Mouse (Mus musculus) ES-E14 (cell line): Measurements from ENCODE around the gene Pigm. TPM values are rescaled to one million over a fixed set of nuclear protein-coding genes. Genes with fewer than 3 reads are reported as not detected.

ENCODE experiments used
- DNase-seq: peaks from one replicate; pipeline ENCODE4 v3.0.0-alpha.2; 2013; ENCODE audit warnings: low read depth, low spot score
- H3K27ac ChIP-seq: 2 replicates; pipeline ENCODE4 v1.5.1; 2012; ENCODE audit warnings: low read depth, mild to moderate bottlenecking, low read length, moderate library complexity, mixed read lengths; ENCODE audit not compliant: poor library complexity, insufficient read depth, severe bottlenecking
- H3K36me3 ChIP-seq: 2 replicates; pipeline ENCODE4 v1.6.1; 2012; ENCODE audit warnings: mild to moderate bottlenecking, low read length, moderate library complexity, mixed read lengths; ENCODE audit not compliant: control insufficient read depth, poor library complexity, insufficient read depth, severe bottlenecking
- H3K4me1 ChIP-seq, 2 experiments: fragments of 150-350 bp in 1 of 2; sonication (generic) in 1 of 2; 2 replicates each; pipeline ENCODE4 v1.6.1; 2012; ENCODE audit warnings: low read length in 2 of 2, mild to moderate bottlenecking in 1 of 2, mixed read lengths in 1 of 2; ENCODE audit not compliant: control insufficient read depth in 2 of 2, insufficient read depth in 2 of 2, poor library complexity in 1 of 2
- H3K4me3 ChIP-seq, 2 experiments: fragments of 150-350 bp in 1 of 2; sonication (generic) in 1 of 2; 2 replicates each; pipeline ENCODE4 v1.5.1; 2012; ENCODE audit warnings: low read length in 2 of 2, low read depth in 1 of 2, mild to moderate bottlenecking in 1 of 2, mixed read lengths in 1 of 2; ENCODE audit not compliant: insufficient read depth in 1 of 2, poor library complexity in 1 of 2, severe bottlenecking in 1 of 2
- H3K9ac ChIP-seq: 2 replicates; pipeline ENCODE4 v1.6.1; 2012; ENCODE audit warnings: low read depth, mild to moderate bottlenecking, low read length, mixed read lengths; ENCODE audit not compliant: poor library complexity, insufficient read depth, severe bottlenecking
- H3K9me3 ChIP-seq: fragments of 150-350 bp; sonication (generic); 2 replicates; pipeline ENCODE4 v1.6.1; 2012; ENCODE audit warnings: low read depth, mild to moderate bottlenecking, low read length; ENCODE audit not compliant: control insufficient read depth, insufficient read depth
- CHD2 ChIP-seq: IDR thresholded peaks from 2 replicates; pipeline ENCODE4 v1.6.1; 2014; ENCODE audit warnings: mild to moderate bottlenecking, low read depth, low read length, inconsistent platforms
- HCFC1 ChIP-seq: IDR thresholded peaks from 2 replicates; pipeline ENCODE4 v1.6.1; 2012; ENCODE audit warnings: low read length, inconsistent platforms, borderline replicate concordance; ENCODE audit not compliant: insufficient read depth
- MAFK ChIP-seq: IDR thresholded peaks from 2 replicates; pipeline ENCODE4 v1.6.1; 2014; ENCODE audit warnings: mild to moderate bottlenecking, low read depth, low read length, inconsistent platforms; ENCODE audit not compliant: insufficient read depth
- ZC3H11A ChIP-seq: IDR thresholded peaks from 2 replicates; pipeline ENCODE4 v1.6.1; 2012; ENCODE audit warnings: low read depth, mild to moderate bottlenecking, inconsistent platforms, low read length, borderline replicate concordance
- ZNF384 ChIP-seq: IDR thresholded peaks from 2 replicates; pipeline ENCODE4 v1.6.1; 2012; ENCODE audit warnings: low read depth, low read length, inconsistent platforms
- in situ Hi-C, 2 experiments: fragments of 600-800 bp; cut with MboI; formaldehyde crosslinking; loops; one replicate each; pipeline ENCODE4 v1.15.1; 2025; ENCODE audit warnings: low sequenced_read_pairs in 2 of 2, inconsistent platforms in 1 of 2; ENCODE audit not compliant: unreplicated experiment in 2 of 2
- total RNA-seq: library from RNA; depleted of rRNA; stranded (reverse); fragments of 300-350 nt; gene quantifications from 2 replicates; pipeline ENCODE4 v1.2.3, GENCODE M21; 2012

The Pigm gene
- total RNA-seq, 1 experiment: 25.4 TPM

GRCm38 (mm10) chr1:172415061-172415460 is 38.7 kb downstream of the Pigm start:
- Histone ChIP-seq H3K36me3 (no peaks in the 10 kb centered on the region), H3K4me1 (peaks cover 2 to 13% of the 10 kb centered on the region in 2 experiments; a peak in 2 of 4 replicates), H3K9ac (no peak overlapping the region), H3K27ac (no peak overlapping the region), H3K4me3 (no peak overlapping the region), H3K9me3 (no peaks in the 10 kb centered on the region)
- in situ Hi-C loops: loop anchor here (5.0 to 25.0 kb wide), 5 partner anchors 62 to 972 kb away; partner anchors contain the start of genes Dusp23 (in 2 of the 2) and Slamf9 (in 1 of the 2)
- no peak for TF ChIP-seq MAFK
- TF ChIP-seq ZNF384: no peak
- no peak for TF ChIP-seq HCFC1
- TF ChIP-seq ZC3H11A: no peak
- no peak for TF ChIP-seq CHD2
- no peak for DNase-seq

GRCm38 (mm10) chr1:172418173-172418572 is 41.8 kb downstream of the Pigm start:
- TF ChIP-seq ZC3H11A (no peak), HCFC1 (no peak), CHD2 (no peak), MAFK (no peak), ZNF384 (no peak)
- in situ Hi-C loops: loop anchor here (5.0 to 25.0 kb wide), 5 partner anchors 59 to 969 kb away; partner anchors contain the start of genes Dusp23 (in 2 of the 2) and Slamf9 (in 1 of the 2)
- peak; percentile 55 for DNase-seq
- Histone ChIP-seq H3K36me3 (no peaks in the 10 kb centered on the region), H3K4me3 (no peak overlapping the region), H3K9me3 (no peaks in the 10 kb centered on the region), H3K9ac (no peak overlapping the region), H3K4me1 (peaks cover 2 to 13% of the 10 kb centered on the region in 2 experiments; a peak in 2 of 4 replicates), H3K27ac (no peak overlapping the region)

- peaks cover 2 to 13% of the 10 kb centered on the region in 2 experiments; a peak in 2 of 4 replicates for H3K4me1 ChIP-seq
- no peaks in the 10 kb centered on the region for H3K36me3 ChIP-seq
- H3K9ac ChIP-seq: no peak overlapping the region
- no peak overlapping the region for H3K27ac ChIP-seq
- H3K4me3 ChIP-seq: no peak overlapping the region
- no peak for DNase-seq
- TF ChIP-seq ZC3H11A (no peak), ZNF384 (no peak), MAFK (no peak), HCFC1 (no peak), CHD2 (no peak)
- H3K9me3 ChIP-seq: no peaks in the 10 kb centered on the region
- in situ Hi-C loops: loop anchor here (5.0 to 25.0 kb wide), 5 partner anchors 59 to 969 kb away; partner anchors contain the start of genes Dusp23 (in 2 of the 2) and Slamf9 (in 1 of the 2)
These were observed 42.3 kb downstream of the Pigm start for GRCm38 (mm10) chr1:172418642-172419041.

- TF ChIP-seq ZNF384: no peak
- no peak for TF ChIP-seq HCFC1
- TF ChIP-seq CHD2: no peak
- TF ChIP-seq MAFK: no peak
- no peak for TF ChIP-seq ZC3H11A
- DNase-seq: no peak
- Histone ChIP-seq H3K4me1 (peaks cover 2 to 14% of the 10 kb centered on the region in 2 experiments; a peak in 2 of 4 replicates), H3K27ac (no peak overlapping the region), H3K36me3 (no peaks in the 10 kb centered on the region), H3K4me3 (no peak overlapping the region), H3K9me3 (no peaks in the 10 kb centered on the region), H3K9ac (no peak overlapping the region)
- in situ Hi-C loops: loop anchor here (25.0 kb wide), 2 partner anchors 217 to 967 kb away; partner anchors contain the start of gene Dusp23 (in 1 of the 2)
These were observed 43.8 kb downstream of the Pigm start for GRCm38 (mm10) chr1:172420181-172420580.

- Histone ChIP-seq H3K9me3 (no peaks in the 10 kb centered on the region), H3K4me1 (peaks cover 2 to 11% of the 10 kb centered on the region in 2 experiments; a peak in 3 of 4 replicates), H3K4me3 (no peak overlapping the region), H3K27ac (no peak overlapping the region), H3K36me3 (no peaks in the 10 kb centered on the region), H3K9ac (no peak overlapping the region)
- TF ChIP-seq ZNF384: no peak
- no peak for TF ChIP-seq HCFC1
- TF ChIP-seq CHD2: no peak
- TF ChIP-seq ZC3H11A: no peak
- TF ChIP-seq MAFK: no peak
- DNase-seq: no peak
- in situ Hi-C loops: loop anchor here (25.0 kb wide), 2 partner anchors 214 to 964 kb away; partner anchors contain the start of gene Dusp23 (in 1 of the 2)
These were observed 47.0 kb downstream of the Pigm start for GRCm38 (mm10) chr1:172423393-172423792.
